Mouse (Mus musculus) embryonic fibroblast, embryonic 13.5 days (primary cell): ENCODE data around the gene Zwilch.

Source experiments
- CTCF ChIP-seq: IDR thresholded peaks from 2 replicates; pipeline ENCODE4 v1.5.1; 2011; ENCODE audit warnings: mild to moderate bottlenecking, control low read depth, low read length, moderate library complexity, borderline replicate concordance; ENCODE audit not compliant: insufficient read depth
- POLR2A ChIP-seq: IDR thresholded peaks from 2 replicates; pipeline ENCODE4 v1.6.1; 2011; ENCODE audit warnings: low read depth, mild to moderate bottlenecking, control low read depth, low read length, moderate library complexity

GRCm38 (mm10) chr9:64119898-64120297 is 53.0 kb downstream of the Zwilch start:
- TF ChIP-seq CTCF (peak; percentile 91), POLR2A (no peak)
